Mouse (Mus musculus) liver, postnatal 0 days (tissue): ENCODE results near the gene Bcdin3d. TPM values are rescaled to one million over a fixed set of nuclear protein-coding genes. Genes with fewer than 3 reads are reported as not detected.

ENCODE experiments used
- ATAC-seq: fragments of 200-750 bp; cut with Nextera tagmentation; 2 replicates; pipeline ENCODE4 v1.8.0; 2017; ENCODE audit warnings: mild to moderate bottlenecking, moderate library complexity
- DNase-seq: peaks from one replicate; pipeline ENCODE4 v3.0.0-alpha.2; 2016
- H3K27ac ChIP-seq: fragments of 300-500 bp; sonication (generic); 2 replicates; pipeline ENCODE4 v1.5.1; 2014; ENCODE audit warnings: antibody characterized with exemption, moderate library complexity, mild to moderate bottlenecking, low read depth
- H3K27me3 ChIP-seq: fragments of 300-500 bp; sonication (generic); 2 replicates; pipeline ENCODE4 v1.6.1; 2014; ENCODE audit warnings: low read length, control low read depth, mixed read lengths; ENCODE audit not compliant: insufficient read depth
- H3K36me3 ChIP-seq: fragments of 300-500 bp; sonication (generic); replicated peaks from 2 replicates; pipeline ENCODE4 v1.6.1; 2014; ENCODE audit warnings: mild to moderate bottlenecking, control low read depth, low read length, moderate library complexity, mixed read lengths; ENCODE audit not compliant: insufficient read depth
- H3K4me1 ChIP-seq: fragments of 300-500 bp; sonication (generic); 2 replicates; pipeline ENCODE4 v1.6.1; 2014; ENCODE audit warnings: antibody characterized with exemption, mild to moderate bottlenecking, control low read depth; ENCODE audit not compliant: insufficient read depth
- H3K4me2 ChIP-seq: fragments of 300-500 bp; sonication (generic); 2 replicates; pipeline ENCODE4 v1.6.1; 2014; ENCODE audit warnings: low read depth, mild to moderate bottlenecking, low read length, moderate library complexity, mixed read lengths
- H3K4me3 ChIP-seq: fragments of 300-500 bp; sonication (generic); 2 replicates; pipeline ENCODE4 v1.5.1; 2014; ENCODE audit warnings: low read depth, low read length
- H3K9ac ChIP-seq: fragments of 300-500 bp; sonication (generic); replicated peaks from 2 replicates; pipeline ENCODE4 v1.6.1; 2014; ENCODE audit warnings: mild to moderate bottlenecking, moderate library complexity
- H3K9me3 ChIP-seq: fragments of 300-500 bp; sonication (generic); 2 replicates; pipeline ENCODE4 v1.6.1; 2016; ENCODE audit warnings: mild to moderate bottlenecking, control low read depth, low read length, mixed read lengths
- CTCF ChIP-seq: sonication (generic); IDR thresholded peaks from 2 replicates; pipeline ENCODE4 v1.5.1; 2016; ENCODE audit warnings: antibody characterized with exemption, low read depth
- EP300 ChIP-seq: IDR thresholded peaks from 2 replicates; pipeline ENCODE4 v1.6.1; 2016; ENCODE audit warnings: antibody characterized with exemption, low read depth, mild to moderate bottlenecking
- WGBS: fragments of 180-500 bp; shearing (Covaris S2); extraction: QIAGEN DNeasy Blood & Tissue Kit; methylation state at CpG from one replicate; pipeline ENCODE4 v1.1.7; 2014; ENCODE audit not compliant: insufficient replicate concordance; 5-methylcytosine and 5-hydroxymethylcytosine counted together
- polyA plus RNA-seq: library from polyadenylated mRNA; unstranded; fragments of >200 nt; fragmentation: Nextera tagmentation; extraction: Ambion mirVana; gene quantifications from 2 replicates; pipeline ENCODE4 v1.2.1, GENCODE M21; 2015

Gene Bcdin3d
- polyA plus RNA-seq, 1 experiment from 2014 or later = 4.9 TPM

GRCm38 (mm10) chr15:99484745-99485144 is 10.2 kb upstream of the Bcdin3d start:
- H3K4me3 ChIP-seq = no peak overlapping the region

DNA sequence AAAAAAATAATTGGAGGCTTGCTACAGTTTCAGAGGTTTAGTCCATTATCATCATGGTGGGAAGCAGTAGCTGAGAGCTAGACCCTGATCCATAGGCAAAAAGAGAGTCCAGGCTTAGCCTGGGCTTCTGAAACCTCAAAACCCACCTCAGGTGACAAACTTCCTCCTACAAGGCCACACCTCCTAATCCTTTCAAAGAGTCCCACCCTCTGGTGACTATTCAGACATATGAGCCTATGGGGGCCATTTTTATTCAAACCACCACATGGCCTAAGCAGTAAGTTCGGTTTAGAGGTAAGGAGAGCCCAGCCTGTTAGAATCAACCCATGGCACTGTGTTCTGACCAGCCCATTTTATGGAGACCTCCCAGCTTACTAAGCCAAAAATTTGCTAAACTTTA is 1.3 kb upstream of the Bcdin3d start:
- no peaks in the 10 kb centered on the region for H3K9me3 ChIP-seq
- H3K36me3 ChIP-seq = no peaks in the 10 kb centered on the region
- no peak overlapping the region for H3K9ac ChIP-seq
- H3K27ac ChIP-seq = no peak overlapping the region
- 66% methylated on average over 1 of the region's 1 CpGs for WGBS
- no peaks in the 10 kb centered on the region for H3K27me3 ChIP-seq
- no peak for TF ChIP-seq EP300
- no peak for TF ChIP-seq CTCF
- H3K4me3 ChIP-seq = no peak overlapping the region
- peaks cover 6% of the 10 kb centered on the region for H3K4me1 ChIP-seq
- ATAC-seq = no peak
- no peak for DNase-seq
- no peak overlapping the region for H3K4me2 ChIP-seq

More at GRCm38 (mm10) chr15:99484745-99485144, 10.2 kb upstream of the Bcdin3d start:
- H3K27ac ChIP-seq = no peak overlapping the region
- no peak for ATAC-seq
- no peak overlapping the region for H3K9ac ChIP-seq
- no peaks in the 10 kb centered on the region for H3K27me3 ChIP-seq
- H3K4me2 ChIP-seq = no peak overlapping the region
- no peaks in the 10 kb centered on the region for H3K36me3 ChIP-seq
- no peaks in the 10 kb centered on the region for H3K9me3 ChIP-seq
- no peaks in the 10 kb centered on the region for H3K4me1 ChIP-seq
- DNase-seq = no peak
- TF ChIP-seq CTCF (no peak), EP300 (no peak)
- 30% methylated on average over 6 of the region's 6 CpGs for WGBS

DNA sequence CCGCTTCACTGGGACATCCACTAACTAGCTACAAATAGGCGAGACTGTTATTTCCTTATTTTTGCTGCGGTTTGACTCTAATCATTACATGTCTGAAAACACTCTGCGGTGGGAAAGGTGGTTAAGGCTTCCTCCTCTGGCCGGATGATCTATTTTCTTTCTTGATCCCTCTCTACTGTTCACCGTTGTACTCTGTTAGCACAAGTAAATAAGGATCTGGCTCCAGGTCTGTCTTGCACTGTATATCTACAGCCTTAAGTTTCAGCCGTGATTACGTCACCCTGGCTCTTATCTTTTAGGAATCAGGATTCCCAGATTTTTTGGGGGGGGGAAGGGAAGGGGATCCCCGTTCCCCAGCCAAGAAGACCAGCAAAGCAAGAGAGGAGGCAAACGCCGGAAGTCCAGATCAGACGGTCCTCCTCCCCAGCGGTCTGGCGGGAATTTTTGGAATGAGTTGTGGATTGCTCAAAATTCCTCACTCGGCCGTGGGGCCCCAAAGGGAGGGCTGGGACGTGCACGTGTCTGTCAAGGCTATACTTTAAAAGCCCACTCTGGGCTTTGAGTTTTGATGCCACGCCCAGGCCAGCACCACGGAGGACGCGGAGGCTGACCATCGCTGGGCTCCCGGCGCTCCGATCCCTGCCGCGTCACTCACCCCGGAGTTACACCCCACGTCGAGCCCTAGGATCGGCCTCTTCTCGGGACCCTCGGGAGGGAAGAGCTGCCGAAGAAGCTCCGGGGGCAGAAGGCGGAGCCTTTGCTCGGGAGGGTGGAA is 542 bp downstream of the Bcdin3d start:
- Histone ChIP-seq H3K4me2 (peak overlapping the region; percentile 80), H3K27ac (peak overlapping the region; percentile 75), H3K9me3 (no peaks in the 10 kb centered on the region), H3K27me3 (no peaks in the 10 kb centered on the region), H3K9ac (peak overlapping the region; percentile 66), H3K36me3 (no peaks in the 10 kb centered on the region), H3K4me3 (peak overlapping the region; percentile 72), H3K4me1 (peaks cover 6% of the 10 kb centered on the region)
- ATAC-seq (peak; percentile 82), DNase-seq (peak; percentile 68)
- TF ChIP-seq CTCF = no peak
- TF ChIP-seq EP300 = no peak; the same call in 1 of the 2 replicates
- 1% methylated on average over 38 of the region's 38 CpGs for WGBS

GRCm38 (mm10) chr15:99472972-99473371 is 1.6 kb downstream of the Bcdin3d start:
- Histone ChIP-seq H3K27ac (no peak overlapping the region), H3K9me3 (no peaks in the 10 kb centered on the region), H3K27me3 (no peaks in the 10 kb centered on the region), H3K9ac (no peak overlapping the region), H3K36me3 (no peaks in the 10 kb centered on the region), H3K4me1 (peaks cover 6% of the 10 kb centered on the region), H3K4me3 (no peak overlapping the region), H3K4me2 (peak overlapping the region; percentile 80)
- TF ChIP-seq EP300 (no peak), CTCF (no peak)
- DNase-seq (no peak), ATAC-seq (no peak)
- WGBS = 68% methylated on average over 7 of the region's 7 CpGs

GRCm38 (mm10) chr15:99471677-99472063 is 2.9 kb downstream of the Bcdin3d start:
- 66% methylated on average over 14 of the region's 14 CpGs for WGBS

DNA sequence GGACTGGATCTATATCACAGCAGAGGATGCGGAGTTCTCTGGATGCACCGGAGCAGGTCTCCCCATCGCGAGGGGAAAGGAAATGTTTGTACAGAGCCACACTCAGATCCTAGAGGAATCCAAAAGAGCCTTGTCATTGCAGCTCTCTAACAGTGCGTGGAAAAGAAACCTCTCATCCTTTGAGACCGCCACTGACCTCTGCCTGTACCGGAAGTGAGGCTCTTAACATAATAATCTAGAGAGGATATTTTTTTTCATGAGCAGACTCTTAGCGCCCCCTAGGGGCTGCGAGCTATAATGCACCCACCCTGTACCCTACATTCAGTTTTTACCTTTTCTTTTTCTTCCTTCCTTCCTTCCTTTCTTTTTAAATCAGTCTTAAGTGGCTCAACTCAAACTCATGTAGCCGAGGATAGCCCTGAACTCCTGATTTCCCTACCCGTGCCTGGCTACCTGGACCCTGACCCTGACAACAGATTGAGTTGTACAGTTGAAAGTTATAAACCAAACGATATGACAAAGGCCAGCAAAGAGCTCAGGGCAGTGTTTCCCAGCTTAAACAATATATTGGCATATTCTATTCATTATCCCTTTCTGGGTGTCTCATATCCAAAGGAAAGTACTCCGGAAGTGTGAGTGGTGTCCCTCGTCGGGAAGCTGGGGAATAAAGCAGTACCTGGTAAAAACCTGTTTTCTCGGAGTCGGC is 3.4 kb downstream of the Bcdin3d start:
- 59% methylated on average over 17 of the region's 17 CpGs for WGBS
- no peaks in the 10 kb centered on the region for H3K36me3 ChIP-seq
- peak; percentile 54 for DNase-seq

More at GRCm38 (mm10) chr15:99471677-99472063, 2.9 kb downstream of the Bcdin3d start:
- Histone ChIP-seq H3K9me3 (no peaks in the 10 kb centered on the region), H3K4me3 (no peak overlapping the region), H3K27ac (no peak overlapping the region), H3K36me3 (no peaks in the 10 kb centered on the region), H3K27me3 (no peaks in the 10 kb centered on the region), H3K4me2 (no peak overlapping the region), H3K4me1 (peaks cover 6% of the 10 kb centered on the region), H3K9ac (no peak overlapping the region)
- DNase-seq (no peak), ATAC-seq (no peak)
- TF ChIP-seq EP300 (no peak), CTCF (no peak)

More for the DNA sequence above, 3.4 kb downstream of the Bcdin3d start:
- Histone ChIP-seq H3K9ac (no peak overlapping the region), H3K27ac (no peak overlapping the region), H3K4me1 (peaks cover 6% of the 10 kb centered on the region), H3K4me2 (peak overlapping the region; percentile 10; the same call in 1 of the 2 replicates), H3K4me3 (no peak overlapping the region), H3K27me3 (no peaks in the 10 kb centered on the region), H3K9me3 (no peaks in the 10 kb centered on the region)
- TF ChIP-seq CTCF = peak; percentile 77
- no peak for TF ChIP-seq EP300
- ATAC-seq = no peak
